Mouse (Mus musculus): ENCODE data around the gene Psmb7.

Gene Psmb7

DNA sequence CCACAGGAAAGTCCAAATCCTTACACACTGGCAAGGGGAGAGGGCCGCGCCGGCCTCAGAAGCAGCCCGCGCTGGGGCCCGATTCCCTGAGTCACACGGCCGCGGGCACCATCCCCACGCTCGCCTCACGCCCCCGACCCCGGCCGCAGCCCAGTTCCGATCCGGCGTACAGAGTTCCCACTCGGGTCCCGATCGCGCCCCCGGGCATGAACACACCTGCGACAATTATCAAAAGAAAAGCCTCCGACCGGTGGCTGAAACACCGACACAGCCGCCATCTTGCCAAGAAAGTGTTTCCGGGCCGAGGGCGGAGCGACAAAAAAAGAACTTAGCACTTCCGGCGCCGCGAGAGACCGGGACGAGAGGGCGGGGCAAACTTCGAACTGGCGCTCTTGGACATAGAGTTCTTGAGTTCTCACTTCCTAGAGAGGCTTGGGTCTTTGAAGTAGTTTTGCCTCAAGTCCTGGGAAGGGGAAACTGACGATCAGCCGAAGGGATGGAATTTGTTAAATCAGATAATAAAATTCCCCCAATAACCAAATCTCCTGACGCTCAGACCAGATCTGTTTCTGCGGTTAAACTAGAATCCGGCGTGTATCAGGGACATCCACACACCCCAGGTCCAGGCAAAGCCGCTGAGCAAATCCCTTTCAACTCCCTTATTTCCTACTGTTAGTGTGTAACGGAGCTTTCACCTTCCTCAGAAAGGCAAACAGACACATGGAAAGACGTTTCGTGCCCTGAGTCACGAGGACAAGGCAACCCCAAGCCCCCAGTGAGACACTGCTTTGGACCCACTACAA, at the start of gene Psmb7:
TSS of gene Psmb7 (minus strand) at position 463 of the 803 bp plus-strand sequence.
- DNase-seq (ENCODE audit: low spot score) = peak; percentile 76

DNA sequence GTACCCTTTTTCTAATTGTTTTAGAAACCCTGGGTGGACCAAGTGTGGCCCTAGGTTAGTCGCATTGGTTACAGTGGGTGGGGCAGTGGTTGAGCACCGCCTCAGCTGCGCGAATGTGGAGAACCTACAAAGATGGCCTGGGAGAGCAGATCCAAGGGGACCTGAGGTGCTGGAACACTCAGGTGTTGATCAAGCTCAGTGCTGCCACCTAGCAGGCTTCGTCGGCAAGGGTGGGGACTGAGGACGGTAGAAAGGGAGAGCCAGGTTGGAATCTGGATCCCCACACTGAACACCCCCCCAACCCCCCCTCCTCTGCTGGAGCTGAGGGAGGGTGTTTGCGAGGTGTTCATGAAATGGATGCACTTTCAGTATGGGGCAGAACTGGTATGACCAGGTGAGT, 47.7 kb upstream of the Psmb7 start:
- no peak for DNase-seq (ENCODE audit: low spot score)

DNA sequence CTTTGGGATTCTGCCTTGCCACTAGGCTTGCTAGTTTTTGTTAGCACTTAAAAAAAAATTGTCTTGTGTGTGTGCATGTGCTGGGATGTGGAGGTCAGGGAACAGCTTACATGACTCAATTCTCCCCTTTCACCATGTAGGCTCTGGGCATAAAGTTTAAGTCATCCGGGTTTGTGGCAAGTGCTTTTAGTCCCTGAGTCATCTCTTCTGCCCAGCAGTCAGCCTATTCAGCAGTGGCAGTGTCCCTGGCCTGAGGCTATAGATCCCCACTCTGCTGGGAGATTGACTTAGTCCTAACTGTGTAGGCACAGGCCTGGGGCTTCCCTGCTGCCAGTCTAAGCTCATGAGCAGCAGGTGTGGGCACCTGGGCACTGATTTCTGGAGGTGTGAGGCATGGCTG, 46.0 kb upstream of the Psmb7 start:
- no peak for DNase-seq (ENCODE audit: low spot score)

DNA sequence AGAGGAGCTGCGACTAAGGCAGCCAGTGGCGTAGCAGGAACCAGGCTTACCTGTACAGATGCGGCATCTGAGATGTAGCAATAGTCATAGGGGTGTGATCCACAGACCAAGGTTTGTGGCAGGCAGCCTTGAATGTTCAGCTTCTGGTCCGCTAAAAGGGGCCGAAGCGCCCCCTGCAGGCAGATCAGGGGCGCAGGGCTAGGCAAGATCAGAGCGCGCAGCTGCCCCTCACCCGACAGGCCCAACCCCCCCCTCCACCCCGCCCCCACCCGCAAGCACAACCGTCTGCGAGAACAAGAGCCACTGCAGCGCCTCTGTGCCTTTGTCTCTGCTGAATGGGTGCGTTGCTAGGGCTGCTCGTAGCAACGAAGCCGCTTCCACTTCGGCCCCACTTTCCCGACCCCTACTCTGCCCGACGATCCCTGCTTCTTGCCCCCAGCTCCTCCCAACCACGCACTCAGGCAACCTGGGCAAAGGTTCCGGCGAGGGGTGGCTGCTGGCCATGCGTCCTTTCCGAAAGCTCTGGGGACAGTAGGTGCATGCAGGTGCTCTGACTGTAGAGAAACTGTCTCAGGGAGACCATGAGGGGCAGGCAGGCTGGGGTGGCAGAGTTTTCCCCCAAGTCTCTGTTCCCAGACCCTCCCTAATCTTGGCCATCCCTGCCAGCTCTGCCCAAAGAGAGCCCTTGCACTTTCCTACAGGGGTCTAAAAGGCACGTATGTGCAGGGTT, 45.1 kb upstream of the Psmb7 start:
- no peak for DNase-seq (ENCODE audit: low spot score)

DNA sequence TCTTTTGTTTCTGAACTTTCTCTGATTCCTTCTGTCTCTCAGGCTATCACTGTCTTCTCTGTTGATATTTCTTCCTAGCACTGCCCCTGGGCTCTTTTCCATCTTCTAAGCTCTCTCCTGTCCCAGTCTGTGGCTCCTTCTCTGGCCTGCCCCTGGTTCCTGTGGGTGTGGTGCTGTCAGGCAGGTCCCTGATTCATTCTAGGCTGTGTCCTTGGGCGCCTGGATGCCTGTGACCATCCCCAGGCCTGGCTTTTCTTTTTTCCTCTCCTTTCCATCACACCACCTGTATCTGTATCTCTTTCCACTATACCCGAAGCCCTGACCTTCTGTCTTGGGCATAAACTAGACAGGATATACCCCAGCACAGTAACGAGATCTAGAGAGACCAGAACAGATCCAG, 41.9 kb upstream of the Psmb7 start:
- no peak for DNase-seq (ENCODE audit: low spot score)

DNA sequence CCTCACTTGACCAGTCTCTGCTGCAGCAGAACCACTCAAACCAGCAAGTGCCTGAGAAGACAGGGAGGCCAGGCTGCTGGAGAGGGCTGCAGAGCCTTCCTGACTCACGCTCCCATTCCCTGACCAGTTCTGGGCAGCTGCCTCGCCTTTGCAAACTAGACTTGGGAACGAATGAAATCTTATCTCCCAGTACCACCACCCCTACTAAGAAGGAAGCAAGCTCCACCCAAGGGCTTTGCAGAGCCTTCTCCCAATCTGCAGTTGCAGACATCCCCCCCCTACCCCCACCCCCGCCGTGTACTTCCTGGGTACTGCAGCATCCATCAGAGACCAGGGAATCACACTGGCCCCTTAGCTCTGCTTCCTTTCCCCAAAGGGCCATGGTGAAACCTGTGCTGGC, 39.2 kb upstream of the Psmb7 start:
- no peak for DNase-seq (ENCODE audit: low spot score)

DNA sequence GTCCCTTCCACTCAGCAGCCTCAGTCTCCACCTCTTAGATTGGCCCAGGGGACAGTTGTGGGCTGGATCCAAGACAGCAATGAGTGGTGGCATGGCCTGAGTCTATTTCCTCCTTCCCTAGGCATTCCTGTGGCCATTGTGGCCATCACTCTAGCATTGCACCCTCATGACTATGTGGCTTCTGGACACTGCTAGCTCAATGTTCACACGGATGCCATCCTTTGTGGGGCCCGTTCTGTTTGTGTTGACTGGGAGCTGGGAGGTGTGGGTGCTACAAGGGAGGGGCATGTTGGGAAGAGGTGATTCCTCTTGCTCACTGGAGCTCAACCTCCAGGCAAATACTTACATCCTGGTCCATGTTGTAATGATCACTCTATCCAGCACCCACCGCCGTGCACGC, 38.3 kb upstream of the Psmb7 start:
- DNase-seq (ENCODE audit: low spot score) = no peak

DNA sequence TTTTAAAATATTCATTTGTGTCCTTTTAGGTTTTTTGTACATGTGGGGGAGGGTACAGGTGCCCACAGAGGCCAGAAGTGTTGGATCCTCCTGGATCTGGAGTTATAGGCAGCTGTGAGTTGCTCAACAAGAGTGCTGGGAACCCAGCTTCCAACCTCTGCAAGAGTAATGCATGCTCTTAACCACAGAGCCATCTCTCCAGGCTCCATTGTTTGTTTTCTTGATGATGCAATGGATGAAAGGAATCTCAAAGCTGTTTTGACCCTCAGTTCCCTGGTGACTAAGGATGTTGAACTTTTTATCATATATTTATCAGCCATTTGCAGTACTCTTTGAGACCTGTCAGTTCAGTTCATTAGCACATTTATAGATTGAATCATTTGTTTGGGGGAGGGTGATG, 35.1 kb upstream of the Psmb7 start:
- DNase-seq (ENCODE audit: low spot score) = no peak

DNA sequence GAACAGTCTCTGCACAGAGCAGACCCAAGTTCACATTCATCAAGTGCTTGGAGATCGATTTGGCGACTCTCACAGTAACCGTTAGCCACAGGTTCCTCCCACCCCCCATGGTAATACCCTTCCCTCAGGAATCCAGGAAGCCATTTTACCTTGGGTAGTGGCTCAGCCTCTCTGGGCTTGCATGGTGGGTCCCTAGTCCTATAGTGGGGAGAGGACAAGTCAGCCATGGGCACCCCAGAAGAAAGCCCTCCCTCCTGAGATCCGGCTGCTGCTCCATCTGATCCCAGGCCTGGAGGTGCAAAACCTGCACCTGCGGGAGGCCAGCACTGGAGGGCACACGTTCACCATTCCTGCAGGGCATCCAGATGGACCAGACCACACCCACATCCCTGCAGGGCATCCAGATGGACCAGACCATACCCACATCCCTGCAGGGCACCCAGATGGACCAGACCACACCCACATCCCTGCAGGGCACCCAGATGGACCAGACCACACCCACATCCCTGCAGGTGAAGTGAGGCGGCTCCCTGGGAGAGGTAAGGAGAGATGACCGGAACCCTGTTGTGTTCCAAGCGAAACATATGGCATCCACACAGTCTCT, 31.6 kb upstream of the Psmb7 start:
- DNase-seq (ENCODE audit: low spot score) = no peak

DNA sequence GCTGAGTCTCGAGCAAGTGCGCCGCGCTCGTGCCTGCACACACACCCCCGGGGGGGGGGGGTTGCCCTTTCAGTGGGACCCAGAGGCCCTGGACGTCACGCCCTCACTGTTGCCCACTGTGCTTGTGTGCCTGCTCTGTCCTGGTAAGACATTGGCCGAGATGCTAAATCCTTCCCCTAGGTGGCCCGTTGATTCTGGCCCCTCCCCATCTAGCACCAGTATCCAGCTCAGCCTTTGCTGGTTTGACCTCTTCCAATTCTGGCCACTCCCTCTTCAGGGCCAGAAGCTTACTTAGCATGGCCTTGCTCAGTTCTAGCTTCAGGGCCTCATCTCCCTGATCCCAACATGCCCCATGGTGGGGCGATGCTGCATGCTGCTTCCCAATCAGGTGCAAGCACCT, 28.6 kb upstream of the Psmb7 start:
- DNase-seq (ENCODE audit: low spot score) = no peak

DNA sequence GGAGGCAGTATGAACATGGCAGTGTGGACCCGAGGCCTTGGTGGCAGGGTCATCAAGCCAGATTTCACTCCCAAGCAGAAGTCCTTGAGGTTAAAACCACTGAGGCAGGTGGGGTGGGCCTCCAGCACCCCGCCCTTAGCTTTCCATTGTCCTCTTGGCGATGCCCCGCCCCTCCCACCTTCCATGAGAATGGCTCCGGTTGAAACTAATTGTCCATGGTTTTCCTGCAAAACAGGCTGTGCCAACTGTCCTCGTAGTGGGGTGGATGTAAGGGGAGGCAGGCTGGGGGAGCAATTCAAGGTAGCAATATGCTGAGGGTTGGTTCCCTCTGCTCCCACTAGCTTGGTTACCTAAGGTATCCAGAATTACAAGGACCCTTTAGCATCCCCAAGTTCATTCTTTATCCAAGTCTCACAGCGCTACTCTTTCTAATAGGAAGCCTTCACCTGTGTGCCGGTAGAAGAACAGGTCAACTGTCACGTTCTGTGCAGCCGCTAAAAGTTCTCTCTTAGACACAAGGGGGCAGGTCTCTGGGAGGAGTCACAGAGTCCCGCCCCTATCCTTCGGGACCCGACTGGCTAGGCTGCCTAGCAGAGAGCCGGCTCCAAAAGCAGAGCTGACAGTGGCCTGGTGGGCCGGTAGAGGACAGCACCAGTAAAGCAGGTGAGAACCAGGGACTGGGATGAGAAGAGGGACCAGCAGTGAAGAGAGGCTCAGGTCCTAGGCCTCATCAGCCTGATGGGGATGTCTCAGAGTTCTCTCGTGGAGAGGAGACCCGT, 25.1 kb upstream of the Psmb7 start:
- no peak for DNase-seq (ENCODE audit: low spot score)

DNA sequence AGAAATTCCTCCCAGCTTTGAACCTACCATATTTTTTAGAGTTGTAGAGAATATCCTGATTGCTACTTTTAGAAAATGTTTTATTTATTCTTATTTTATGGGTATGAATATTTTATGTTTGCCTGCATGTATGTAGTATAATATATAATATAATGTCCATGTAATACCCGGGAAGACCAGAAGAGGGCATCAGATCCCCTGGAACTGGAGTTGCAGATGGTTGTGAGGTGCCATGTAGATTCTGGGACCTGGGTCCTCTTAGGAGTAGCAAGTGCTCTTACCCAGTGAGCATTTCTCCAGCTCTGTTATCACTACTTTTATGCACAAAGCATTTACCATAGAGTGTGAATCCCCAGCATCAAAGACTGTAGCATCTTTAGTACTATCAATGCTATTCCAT, 17.5 kb upstream of the Psmb7 start:
- no peak for DNase-seq (ENCODE audit: low spot score)

DNA sequence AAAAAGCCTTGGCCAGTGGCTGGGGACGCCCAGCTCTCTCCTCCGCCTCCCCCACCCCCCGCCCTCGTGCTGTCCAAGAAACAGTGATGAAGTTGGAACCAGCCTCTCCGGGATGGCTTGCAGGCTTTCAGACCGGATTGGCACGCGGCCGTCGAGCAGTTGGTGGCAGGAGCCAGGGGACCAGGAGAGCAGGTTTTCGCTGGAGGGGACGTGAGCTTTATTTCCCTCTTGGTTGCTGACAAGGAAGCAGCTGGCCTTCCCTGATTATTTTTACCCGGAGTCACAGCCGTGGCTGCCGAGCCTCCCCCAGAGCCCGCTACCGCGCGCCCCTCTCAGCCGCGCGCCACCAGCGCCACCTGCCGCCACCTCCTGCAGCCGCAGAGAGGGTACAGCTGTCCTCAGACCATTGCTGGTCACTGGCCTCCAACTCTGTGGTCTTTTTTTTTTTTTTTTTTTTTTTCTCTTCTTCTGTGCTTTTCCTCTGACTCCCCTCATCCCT, 14.5 kb upstream of the Psmb7 start:
- no peak for DNase-seq (ENCODE audit: low spot score)

DNA sequence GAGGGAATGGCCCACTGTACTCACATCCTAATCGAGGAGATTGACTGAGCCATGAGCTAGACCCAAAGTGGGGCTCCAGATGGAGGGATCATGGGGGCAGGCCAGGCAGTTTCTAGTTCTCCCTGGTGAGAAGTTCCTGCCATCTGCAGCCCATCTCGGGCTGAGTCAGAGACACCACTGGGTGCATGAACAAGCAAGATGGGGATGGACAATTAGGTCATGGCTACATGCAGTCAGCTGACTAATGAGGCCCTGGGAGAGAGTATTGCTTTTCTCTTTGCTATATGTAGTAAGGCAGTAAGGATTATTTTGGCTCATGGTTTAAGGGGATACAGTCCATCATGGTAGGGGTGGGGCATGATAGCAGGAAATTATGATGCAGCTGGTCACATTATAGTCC, 9.8 kb upstream of the Psmb7 start:
- DNase-seq (ENCODE audit: low spot score) = no peak

DNA sequence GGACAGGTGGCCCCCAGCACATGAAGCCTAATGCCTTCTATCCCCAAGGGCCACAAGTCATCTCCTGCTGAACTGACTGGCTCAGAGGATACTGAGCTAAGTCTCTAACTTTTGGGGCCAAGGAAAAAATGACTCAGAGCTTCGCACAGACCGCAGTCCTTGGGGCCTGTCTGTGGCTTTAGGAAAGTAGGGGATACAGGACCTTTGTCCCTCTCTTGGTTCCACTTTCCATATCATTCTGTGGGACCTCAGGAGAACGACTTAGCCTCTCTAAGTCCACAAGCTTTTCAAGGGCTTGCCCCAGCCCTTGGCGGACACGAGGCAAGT, 9.4 kb upstream of the Psmb7 start:
- no peak for DNase-seq (ENCODE audit: low spot score)

DNA sequence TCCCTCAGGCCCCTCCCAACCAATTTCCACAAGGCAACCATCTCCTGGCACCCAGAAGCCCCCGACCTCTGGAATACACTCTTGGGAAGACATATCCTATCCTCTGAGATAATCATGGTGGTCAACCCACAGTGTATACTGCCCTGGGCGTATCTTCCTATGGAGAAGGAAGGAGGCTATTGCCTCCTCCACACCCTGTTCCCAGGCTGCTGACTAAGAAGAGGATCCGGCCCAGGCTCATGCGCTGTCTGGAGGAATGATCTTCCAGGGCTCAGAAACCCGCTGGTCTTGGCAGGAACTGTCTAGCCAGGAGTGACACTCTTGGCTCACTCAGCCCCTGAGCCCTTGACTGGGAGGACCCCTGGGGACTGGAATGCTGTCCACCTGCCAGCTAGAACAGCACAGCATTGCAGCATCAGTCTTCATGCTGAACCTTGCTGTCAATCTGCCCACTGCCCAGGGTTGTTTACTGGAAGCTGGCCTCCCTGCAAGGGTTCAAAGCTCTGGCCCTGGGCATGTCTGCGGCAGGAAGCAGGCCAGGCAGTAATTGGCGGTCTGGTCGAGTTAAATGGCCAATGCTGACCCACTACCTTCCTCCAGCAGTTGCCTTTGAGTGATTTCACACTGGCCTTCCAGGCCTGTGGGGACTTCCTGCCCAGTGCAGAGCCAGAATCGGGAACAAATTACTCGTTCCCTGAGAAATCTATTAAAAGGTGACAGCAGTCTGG, 8.8 kb upstream of the Psmb7 start:
- no peak for DNase-seq (ENCODE audit: low spot score)

DNA sequence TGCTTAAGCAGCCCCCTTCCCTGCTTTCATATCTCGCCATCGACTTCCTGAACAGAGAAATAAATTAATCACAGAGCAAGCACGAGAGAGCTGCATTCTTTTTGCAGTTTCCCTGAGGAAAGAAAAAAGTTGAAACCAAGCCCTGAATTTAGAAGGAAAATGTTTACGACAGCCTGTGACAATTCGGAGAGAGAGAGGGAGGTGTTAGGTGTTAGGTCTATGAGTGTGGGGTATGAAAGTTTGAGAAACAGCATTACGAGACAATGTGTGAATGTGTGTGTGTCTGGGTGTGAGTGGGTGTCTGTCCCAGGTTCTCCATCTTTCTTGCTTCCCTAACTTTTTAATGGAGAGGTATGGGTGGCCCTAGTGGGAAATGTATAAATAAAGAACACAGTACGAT, 8.2 kb upstream of the Psmb7 start:
- DNase-seq (ENCODE audit: low spot score) = no peak

DNA sequence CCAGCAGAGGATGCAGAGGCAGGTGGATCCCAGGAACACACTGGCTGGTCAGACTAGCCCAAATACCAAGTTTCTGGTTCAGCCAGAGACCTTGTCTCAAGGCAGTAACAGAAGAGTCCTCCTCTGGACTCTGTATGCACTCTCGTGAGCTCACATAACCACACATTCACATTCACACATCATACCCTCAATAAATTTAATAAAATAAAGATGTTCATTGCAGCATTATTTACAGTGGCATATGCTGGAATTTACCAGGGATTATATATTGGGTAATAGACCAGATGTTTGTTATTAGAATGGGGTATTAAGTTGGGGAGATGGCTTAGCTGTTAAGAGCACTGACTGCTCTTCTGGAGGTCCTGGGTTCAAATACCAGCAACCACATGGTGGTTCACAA, 6.5 kb upstream of the Psmb7 start:
- DNase-seq (ENCODE audit: low spot score) = no peak

DNA sequence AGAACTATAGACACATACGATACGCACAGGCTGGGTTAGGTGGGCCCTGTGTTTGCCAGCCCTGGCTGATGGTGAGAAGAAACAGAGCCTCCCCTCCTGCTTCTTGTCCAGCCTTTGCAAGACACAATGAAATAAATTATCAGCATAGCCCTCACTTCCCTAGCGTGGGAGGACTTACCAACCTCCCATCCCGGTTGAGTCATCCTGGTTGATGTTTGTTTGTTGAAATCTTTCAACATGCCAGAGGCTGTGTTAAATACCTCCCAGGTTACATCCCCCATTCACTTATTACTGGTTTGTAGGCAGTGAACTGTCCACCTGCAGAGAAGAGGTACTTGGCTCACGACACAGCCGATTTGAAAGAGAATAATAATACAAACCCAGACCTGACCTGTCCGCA, 3.8 kb upstream of the Psmb7 start:
- no peak for DNase-seq (ENCODE audit: low spot score)

DNA sequence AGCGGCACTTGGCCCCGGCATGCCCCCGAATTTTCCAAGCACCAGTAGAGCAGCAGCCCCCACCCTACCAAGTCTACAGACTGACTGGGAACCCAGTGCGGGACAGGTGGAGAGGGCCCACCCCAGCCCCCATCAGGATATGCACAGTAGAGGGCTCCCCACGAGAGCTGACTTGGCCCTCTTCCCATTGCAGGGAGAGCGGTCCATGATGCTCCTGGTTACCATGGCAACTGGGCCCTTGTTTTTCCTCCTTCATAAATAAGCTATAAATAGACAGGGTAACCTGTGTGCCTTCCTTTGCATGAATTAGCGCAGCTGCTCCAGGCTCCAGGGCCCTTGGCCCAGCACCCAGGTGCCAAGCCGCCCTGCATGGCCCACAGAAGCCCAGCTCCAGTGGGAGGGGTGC, 3.3 kb upstream of the Psmb7 start:
- peak; percentile 55 for DNase-seq (ENCODE audit: low spot score)

DNA sequence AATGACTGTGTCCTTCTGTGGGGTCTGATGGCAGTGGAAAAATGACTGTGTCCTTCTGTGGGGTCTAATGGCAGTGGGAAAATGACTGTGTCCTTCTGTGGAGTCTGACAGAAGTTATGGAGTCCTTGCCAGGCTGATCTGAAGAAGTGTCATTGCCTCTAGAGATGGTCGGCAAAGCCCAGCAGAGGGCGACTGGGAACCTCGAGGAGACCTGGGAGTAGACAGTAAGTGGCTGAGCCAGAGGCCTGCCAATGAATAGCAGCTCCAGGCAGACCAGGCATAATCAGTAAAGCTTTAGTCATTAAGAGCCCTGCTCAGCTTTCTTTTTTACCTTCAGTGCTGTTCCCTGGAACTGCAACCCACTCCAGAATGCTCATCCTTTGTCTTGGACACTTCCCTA, 2.0 kb upstream of the Psmb7 start:
- DNase-seq (ENCODE audit: low spot score) = peak; percentile 63

DNA sequence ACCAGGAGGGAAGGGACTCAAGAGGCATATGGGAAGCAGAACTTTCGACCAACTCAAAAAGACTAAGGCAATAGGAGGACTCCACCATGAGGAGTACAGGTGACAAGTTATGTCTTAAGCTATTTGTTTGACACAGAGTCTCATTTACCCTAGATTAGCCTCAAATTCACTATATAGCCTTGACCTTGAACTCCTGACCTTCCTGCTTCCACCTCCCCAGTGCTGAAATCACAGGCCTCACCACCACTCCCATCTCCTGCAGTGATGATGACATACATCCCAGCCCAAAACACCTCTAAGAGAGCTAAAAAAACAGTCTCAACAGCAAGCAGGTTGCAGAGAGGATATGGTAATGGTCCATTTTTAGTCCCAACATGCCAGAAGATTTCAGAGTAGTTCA, 2.1 kb downstream of the Psmb7 start:
- DNase-seq (ENCODE audit: low spot score) = no peak

Data from layer of hippocampus, adult 9-10 months (tissue).